Mouse (Mus musculus) C2C12 (cell line): ENCODE results near the gene Arhgef2. TPM values are rescaled to one million over a fixed set of nuclear protein-coding genes. Genes with fewer than 3 reads are reported as not detected.

Source experiments
- H3K27me3 ChIP-seq: one replicate; pipeline ENCODE4 v1.6.1; 2011; ENCODE audit not compliant: control insufficient read depth, insufficient read depth, insufficient read length
- H3K36me3 ChIP-seq: one replicate; pipeline ENCODE4 v1.6.1; 2011; ENCODE audit not compliant: control insufficient read depth, insufficient read depth
- H3K4me3 ChIP-seq: one replicate; pipeline ENCODE4 v1.5.1; 2011; ENCODE audit warnings: mild to moderate bottlenecking, control low read depth; ENCODE audit not compliant: poor library complexity, insufficient read depth, severe bottlenecking
- H3K79me2 ChIP-seq: one replicate; pipeline ENCODE4 v1.6.1; 2011; ENCODE audit not compliant: control insufficient read depth, insufficient read depth
- H3K79me3 ChIP-seq: one replicate; pipeline ENCODE4 v1.6.1; 2011; ENCODE audit warnings: low read depth, control low read depth
- H3ac ChIP-seq: one replicate; pipeline ENCODE3; 2011; ENCODE audit warnings: low read depth; ENCODE audit not compliant: control insufficient read depth, insufficient read length
- CEBPB ChIP-seq: IDR thresholded peaks from one replicate; pipeline ENCODE4 v1.6.1; 2011; ENCODE audit warnings: low read depth, mild to moderate bottlenecking, control low read depth, moderate library complexity
- CTCF ChIP-seq: IDR thresholded peaks from one replicate; pipeline ENCODE4 v1.5.1; 2011; ENCODE audit not compliant: control insufficient read depth, insufficient read depth, insufficient read length
- FOSL1 ChIP-seq: IDR thresholded peaks from one replicate; pipeline ENCODE4 v1.8.0; 2011; ENCODE audit warnings: mild to moderate bottlenecking, low read length; ENCODE audit not compliant: poor library complexity, insufficient read depth, severe bottlenecking
- MAX ChIP-seq: IDR thresholded peaks from one replicate; pipeline ENCODE4 v1.6.1; 2011; ENCODE audit warnings: mild to moderate bottlenecking, control low read depth
- MYOD1 ChIP-seq: IDR thresholded peaks from one replicate; pipeline ENCODE4 v1.6.1; 2011; ENCODE audit warnings: low read depth; ENCODE audit not compliant: control insufficient read depth, insufficient read length
- MYOG ChIP-seq: IDR thresholded peaks from one replicate; pipeline ENCODE4 v1.6.1; 2011; ENCODE audit not compliant: control insufficient read depth, insufficient read length; ENCODE audit errors: extremely low read depth
- USF1 ChIP-seq: IDR thresholded peaks from one replicate; pipeline ENCODE4 v1.6.1; 2011; ENCODE audit warnings: low read depth, mild to moderate bottlenecking, control low read depth, moderate library complexity
- polyA plus RNA-seq: library from polyadenylated mRNA; unstranded; fragments of >200 nt; fragmentation: generic; extraction: Trizol; gene quantifications from one replicate; pipeline ENCODE4 v1.2.1, GENCODE M21; 2012; ENCODE audit warnings: missing spikeins

Gene Arhgef2
- polyA plus RNA-seq, 1 experiment, result 88.3 TPM

- Histone ChIP-seq H3ac (peak overlapping the region; percentile 98), H3K4me3 (peak overlapping the region; percentile 89), H3K79me3 (peaks cover 51% of the 10 kb centered on the region), H3K36me3 (peaks cover 39% of the 10 kb centered on the region), H3K79me2 (peaks cover 55% of the 10 kb centered on the region), H3K27me3 (no peaks in the 10 kb centered on the region)
- TF ChIP-seq MAX (no peak), CTCF (no peak), USF1 (no peak), MYOD1 (no peak), MYOG (no peak), CEBPB (no peak), FOSL1 (no peak)
These were observed 80.2 kb downstream of the Arhgef2 start for GRCm38 (mm10) chr3:88685958-88686451.

DNA sequence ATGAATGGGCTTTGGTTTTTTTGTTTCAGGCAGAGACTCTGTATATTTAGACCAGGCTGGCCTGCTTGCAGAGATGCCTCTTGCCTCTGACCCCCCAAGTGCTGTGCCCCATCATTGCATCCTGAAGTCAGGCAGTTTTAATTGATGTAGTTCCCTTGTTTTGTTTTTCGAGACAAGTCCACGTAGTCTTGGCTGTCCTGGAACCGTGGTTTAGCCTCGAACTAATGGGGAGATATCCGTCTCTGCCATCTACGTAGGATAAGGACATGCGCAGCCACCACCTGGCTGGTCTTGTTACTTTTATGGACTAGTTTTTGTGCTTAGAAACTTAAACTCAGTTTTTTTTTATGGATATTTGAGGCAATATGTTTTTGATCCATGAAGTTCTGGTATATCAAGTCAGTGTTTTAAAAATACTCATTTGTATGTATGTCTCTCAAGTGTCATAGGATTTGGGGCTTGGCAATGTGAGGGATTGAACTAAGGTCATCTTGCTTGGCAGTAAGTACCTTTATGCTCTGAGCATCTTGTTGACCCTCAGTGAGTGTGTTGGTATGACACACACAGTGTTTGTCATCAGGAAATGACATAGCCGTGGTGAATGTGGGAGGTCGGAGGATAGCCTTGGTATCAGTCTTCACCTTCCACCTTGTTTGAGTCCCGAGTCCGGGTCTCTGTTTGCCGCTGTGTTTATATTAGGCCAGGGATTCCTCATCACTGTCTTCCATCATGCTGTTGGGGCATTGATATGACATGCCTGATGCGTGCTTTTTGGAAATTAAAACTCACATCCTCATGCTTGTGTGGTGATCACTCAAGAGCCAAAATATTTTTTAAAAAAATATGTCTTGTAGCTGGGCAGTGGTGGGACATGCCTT, 81.2 kb downstream of the Arhgef2 start:
- H3K79me3 ChIP-seq, result peaks cover 53% of the 10 kb centered on the region
- TF ChIP-seq CEBPB (no peak), MYOG (no peak), CTCF (no peak), FOSL1 (no peak), MAX (no peak), MYOD1 (no peak), USF1 (no peak)
- H3K36me3 ChIP-seq, result peaks cover 47% of the 10 kb centered on the region
- peak overlapping the region; percentile 89 for H3K4me3 ChIP-seq
- H3K79me2 ChIP-seq, result peaks cover 57% of the 10 kb centered on the region
- H3ac ChIP-seq, result peak overlapping the region; percentile 98
- no peaks in the 10 kb centered on the region for H3K27me3 ChIP-seq

DNA sequence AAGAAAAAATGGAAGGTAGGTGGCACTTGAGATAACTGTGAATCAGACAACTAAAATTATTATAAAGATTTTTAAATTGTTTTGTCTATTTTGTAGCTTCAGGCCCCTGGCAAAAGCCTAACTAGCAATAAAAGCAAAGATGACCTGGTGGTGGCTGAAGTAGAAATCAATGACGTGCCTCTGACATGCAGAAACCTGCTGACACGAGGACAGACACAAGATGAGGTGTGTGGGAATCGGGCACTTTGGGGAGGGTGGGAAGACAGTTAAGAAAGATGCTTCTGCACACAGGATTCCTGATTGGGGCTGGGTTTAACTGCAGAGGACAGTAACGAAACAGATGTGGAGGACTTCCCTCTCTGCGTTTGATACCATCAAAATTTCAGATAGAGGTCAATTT, 83.3 kb downstream of the Arhgef2 start:
- no peaks in the 10 kb centered on the region for H3K27me3 ChIP-seq
- H3ac ChIP-seq, result no peak overlapping the region
- TF ChIP-seq MYOG (no peak), CEBPB (no peak)
- H3K79me2 ChIP-seq, result peaks cover 65% of the 10 kb centered on the region
- H3K4me3 ChIP-seq, result no peak overlapping the region
- peaks cover 63% of the 10 kb centered on the region for H3K36me3 ChIP-seq
- H3K79me3 ChIP-seq, result peaks cover 55% of the 10 kb centered on the region

GRCm38 (mm10) chr3:88695545-88695944, 89.8 kb downstream of the Arhgef2 start:
- H3ac ChIP-seq, result no peak overlapping the region
- no peak for TF ChIP-seq CEBPB
- no peak for TF ChIP-seq FOSL1
- TF ChIP-seq MYOG, result no peak
- no peak for TF ChIP-seq USF1
- no peak for TF ChIP-seq MYOD1
- no peak for TF ChIP-seq MAX
- TF ChIP-seq CTCF, result no peak
- peaks cover 14% of the 10 kb centered on the region for H3K79me3 ChIP-seq
- peaks cover 24% of the 10 kb centered on the region for H3K79me2 ChIP-seq
- H3K36me3 ChIP-seq, result peaks cover 91% of the 10 kb centered on the region
- H3K4me3 ChIP-seq, result no peak overlapping the region
- H3K27me3 ChIP-seq, result no peaks in the 10 kb centered on the region

Other genes starting within 250 kb of the Arhgef2 start
- 0.02 TPM for gene Paqr6, start 241.4 kb upstream of the Arhgef2 start, polyA plus RNA-seq
- gene Bglap3, start 233.2 kb upstream of the Arhgef2 start, polyA plus RNA-seq, result 0.51 TPM
- 4.6 TPM for gene Bglap2, start 227.3 kb upstream of the Arhgef2 start, polyA plus RNA-seq
- 1.6 TPM for gene Bglap, start 221.5 kb upstream of the Arhgef2 start, polyA plus RNA-seq
- 117 TPM for gene Pmf1, start 195.6 kb upstream of the Arhgef2 start, polyA plus RNA-seq
- gene Slc25a44, start 180.8 kb upstream of the Arhgef2 start, polyA plus RNA-seq, result 18.5 TPM
- gene Sema4a, start 144.8 kb upstream of the Arhgef2 start, polyA plus RNA-seq, result 0.69 TPM
- gene Lmna, start 96.0 kb upstream of the Arhgef2 start, polyA plus RNA-seq, result 1,441 TPM
- 14.9 TPM for gene Mex3a, start 73.6 kb upstream of the Arhgef2 start, polyA plus RNA-seq
- 0.07 TPM for gene Rab25, start 57.7 kb upstream of the Arhgef2 start, polyA plus RNA-seq
- gene Lamtor2, start 52.9 kb upstream of the Arhgef2 start, polyA plus RNA-seq, result 136 TPM
- 55.9 TPM for gene Ubqln4, start 52.2 kb upstream of the Arhgef2 start, polyA plus RNA-seq
- 351 TPM for gene Ssr2, start 30.1 kb upstream of the Arhgef2 start, polyA plus RNA-seq
- gene Rxfp4, start 47.2 kb downstream of the Arhgef2 start, polyA plus RNA-seq, result 0.05 TPM
- 14.4 TPM for gene Khdc4, start 79.8 kb downstream of the Arhgef2 start, polyA plus RNA-seq
- 42.5 TPM for gene Rit1, start 110.9 kb downstream of the Arhgef2 start, polyA plus RNA-seq
- 6.1 TPM for gene Syt11, start 169.2 kb downstream of the Arhgef2 start, polyA plus RNA-seq
- 14.7 TPM for gene Gon4l, start 229.3 kb downstream of the Arhgef2 start, polyA plus RNA-seq